Mouse (Mus musculus): ENCODE measurements around the gene Gna12.

- TF ChIP-seq CTCF (conservative IDR thresholded peaks at IDR 0.05; ENCODE audit: low read length): no peak
- TF ChIP-seq NANOG (IDR thresholded peaks at IDR 0.05; ENCODE audit: borderline replicate concordance, low read length): no peak
- TF ChIP-seq POU5F1 (IDR thresholded peaks at IDR 0.05; ENCODE audit: borderline replicate concordance, low read length): no peak
These were observed 58.6 kb downstream of the Gna12 start for GRCm38 (mm10) chr5:140771612-140772011.
